Mouse (Mus musculus) gastrocnemius, postnatal 10 days (tissue): ENCODE results near the gene Prom2. TPM values are rescaled to one million over a fixed set of nuclear protein-coding genes. Genes with fewer than 3 reads are reported as not detected.

ENCODE experiments used
- DNase-seq: peaks from one replicate; pipeline ENCODE4 v3.0.0; 2021; ENCODE audit warnings: mixed read lengths
- total RNA-seq, 2 experiments: library from RNA; stranded (reverse); gene quantifications; 2 replicates each; pipeline ENCODE4 v1.2.3; 2021

The Prom2 gene
- total RNA-seq, 2 experiments from 2014 or later = not detected

DNA sequence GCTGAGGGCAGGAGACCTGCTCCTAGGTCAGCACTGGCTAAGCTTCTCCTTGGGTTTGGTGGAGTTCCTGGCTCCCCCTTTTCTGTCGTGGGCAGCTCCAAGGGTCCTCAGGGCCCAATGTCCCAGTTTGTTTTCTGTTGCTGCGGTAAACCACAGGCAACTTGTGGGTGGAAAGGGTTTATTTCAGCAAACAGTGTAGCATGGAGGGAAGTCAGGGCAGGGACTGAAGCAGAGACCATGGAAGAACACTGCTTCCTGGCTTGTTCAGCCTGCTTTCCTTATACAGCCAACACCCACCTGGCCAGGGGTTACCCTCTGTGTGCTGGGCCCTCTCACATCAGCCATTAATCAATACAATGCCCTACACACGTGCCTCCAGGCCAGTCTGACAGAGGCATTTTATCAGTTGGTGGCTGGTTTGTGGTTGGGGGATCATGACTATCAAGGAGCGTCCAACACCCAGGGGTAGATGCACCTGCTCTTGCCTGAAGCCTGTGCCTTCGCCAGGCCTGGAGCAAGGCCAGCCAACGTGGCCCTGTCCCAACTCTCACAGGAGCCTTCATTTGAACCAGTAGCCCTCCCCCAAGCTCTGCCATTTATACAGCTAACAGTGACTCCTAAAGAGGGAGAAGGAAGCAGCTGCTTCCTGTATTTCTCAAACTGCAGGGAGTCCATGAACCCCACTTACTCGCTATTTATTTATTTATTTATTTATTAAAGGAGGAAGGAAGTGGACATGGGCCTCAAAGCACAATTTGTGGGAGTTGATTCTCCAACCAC is 17.1 kb downstream of the Prom2 start:
- no peak for DNase-seq

DNA sequence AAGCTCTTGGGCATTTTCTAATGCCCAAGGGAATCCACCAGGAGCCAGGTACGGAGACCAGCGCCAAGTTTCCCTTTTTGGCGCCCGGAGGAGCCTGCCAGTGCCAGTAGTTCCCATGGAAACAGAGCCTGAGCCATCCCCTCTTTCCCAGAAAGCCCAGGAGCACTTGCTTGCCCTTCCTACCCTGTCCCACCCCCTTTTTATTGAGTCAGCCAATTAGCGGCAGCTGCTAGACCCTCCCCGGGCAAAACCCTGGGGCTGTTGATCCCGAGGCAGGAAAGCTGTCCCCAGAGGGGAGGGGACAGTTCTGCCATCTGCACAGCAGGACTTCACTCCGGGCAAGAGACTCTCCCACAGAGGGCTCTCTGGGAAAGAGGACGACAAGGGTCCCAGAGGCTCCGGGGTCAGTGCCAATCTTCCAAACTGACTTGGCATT is 19.2 kb downstream of the Prom2 start, which contains the start of gene Kcnip3:
TSS of gene Kcnip3 (minus strand) at position 89 of the 436 bp plus-strand sequence.
- no peak for DNase-seq

DNA sequence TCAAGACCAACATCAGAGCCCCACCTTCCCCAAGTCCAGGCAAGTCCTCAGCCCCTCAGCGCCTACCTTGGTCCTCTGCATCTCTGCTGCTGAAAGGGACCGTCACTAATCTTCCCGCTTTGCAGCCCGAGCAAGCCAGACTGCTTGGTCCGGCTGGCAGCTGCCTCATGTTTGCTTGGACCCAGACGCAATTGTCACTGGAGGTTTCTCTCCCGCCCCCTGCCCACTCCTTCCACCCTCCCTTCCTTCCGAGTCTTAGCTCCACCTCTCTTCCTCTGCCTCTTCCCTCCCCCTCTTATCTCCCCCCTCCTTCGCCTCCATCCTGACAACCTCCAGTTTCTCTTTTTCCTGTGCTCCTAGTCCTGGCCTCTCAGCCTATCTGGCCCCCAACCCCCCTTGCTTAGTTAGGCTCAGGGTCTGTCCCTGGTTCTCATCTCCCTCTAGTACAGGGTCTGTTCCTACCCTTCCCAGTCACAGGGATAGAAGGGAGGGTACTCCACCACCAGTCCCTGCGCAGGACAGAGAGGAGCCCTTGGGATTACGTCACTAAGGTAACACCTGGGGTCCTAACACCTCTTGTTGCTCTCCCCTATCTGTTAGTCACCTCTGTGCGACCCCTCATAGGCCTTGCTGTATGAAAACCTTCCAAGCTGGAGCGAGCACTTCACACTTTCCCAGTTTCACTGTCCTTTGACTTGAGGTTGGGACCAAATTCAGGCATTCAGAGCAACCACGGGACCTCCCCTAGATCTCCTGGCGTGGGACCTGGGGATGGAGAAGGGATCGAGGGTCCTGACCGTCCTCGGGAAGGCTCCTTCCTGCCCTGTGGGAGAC is 19.9 kb downstream of the Prom2 start:
- DNase-seq = no peak

DNA sequence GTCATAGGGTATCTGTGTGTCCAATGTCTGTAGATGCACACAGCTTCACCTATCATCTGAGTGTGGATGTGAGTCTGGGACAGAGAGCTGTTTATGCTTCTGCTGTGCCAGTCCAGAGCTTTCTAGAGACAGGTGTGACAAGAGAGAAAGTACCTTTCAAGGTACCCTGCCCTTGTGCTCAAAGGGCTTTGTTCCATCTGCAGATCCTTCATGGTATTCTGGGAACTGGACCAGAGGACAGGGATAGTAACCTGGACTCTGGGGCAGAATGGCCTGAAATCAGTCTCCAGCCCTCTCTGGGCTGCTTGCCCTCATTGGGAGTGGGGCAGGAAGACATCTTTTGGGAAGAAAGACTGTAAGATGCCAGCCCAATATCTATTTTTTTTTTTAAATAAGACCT is 21.1 kb downstream of the Prom2 start:
- no peak for DNase-seq

DNA sequence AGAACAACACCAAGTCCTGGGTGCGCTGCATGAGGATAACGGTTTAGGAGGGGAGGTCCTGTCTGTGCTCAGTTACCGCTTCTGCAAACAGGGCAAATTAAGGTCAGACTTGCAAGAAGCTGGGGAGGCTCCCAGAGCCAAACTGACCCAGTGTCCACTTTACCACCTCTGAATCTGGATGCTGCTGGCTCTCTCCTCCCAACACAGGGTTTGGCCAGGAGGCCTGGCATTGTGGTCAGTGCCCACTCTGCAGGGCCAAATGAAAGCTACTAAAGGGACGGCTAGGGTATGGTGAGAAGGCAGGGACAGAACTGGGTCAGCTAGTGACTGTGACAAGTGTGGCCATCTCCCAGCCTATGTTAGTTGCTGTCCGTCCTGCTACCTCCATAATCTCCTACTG is 22.0 kb downstream of the Prom2 start:
- no peak for DNase-seq

DNA sequence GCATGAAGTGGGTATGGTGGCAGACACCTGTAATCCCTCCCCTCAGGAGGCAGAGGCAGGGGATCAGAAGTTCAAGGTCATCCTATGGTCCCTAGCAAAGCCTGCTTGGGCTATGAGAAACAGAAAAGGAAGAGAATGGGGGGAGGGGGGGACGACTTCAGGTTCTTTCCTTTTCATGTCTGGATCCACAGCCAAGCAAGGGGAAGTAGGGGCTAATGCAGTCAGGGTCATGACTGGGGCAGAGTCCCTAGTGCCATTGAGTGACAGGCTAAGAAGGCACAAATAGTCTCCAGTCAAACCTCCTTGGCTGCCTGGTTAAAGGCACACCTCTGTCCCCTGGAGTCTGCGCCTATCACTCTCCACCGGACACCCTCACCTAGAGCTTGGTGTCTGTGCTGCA is 22.4 kb downstream of the Prom2 start:
- no peak for DNase-seq

DNA sequence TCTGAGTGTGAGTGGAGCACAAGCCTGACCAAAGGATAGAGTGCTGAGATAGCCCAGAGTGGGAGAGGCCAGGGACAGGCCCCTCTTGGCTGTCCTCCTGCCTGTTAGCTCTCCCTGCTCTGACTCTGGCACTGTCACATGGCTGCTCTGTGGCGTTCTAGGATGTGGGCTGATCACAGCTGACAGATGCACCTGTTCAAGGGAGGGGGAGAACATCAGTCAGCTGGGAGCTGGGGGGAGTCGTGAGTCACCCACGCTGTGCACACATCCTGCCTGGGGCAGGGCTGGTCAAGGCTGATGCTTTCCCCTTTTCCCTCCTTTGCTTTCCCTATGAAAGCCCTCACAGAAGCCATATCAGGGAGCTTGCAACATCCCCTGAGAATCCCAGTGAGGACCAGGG is 23.0 kb downstream of the Prom2 start:
- DNase-seq = no peak

DNA sequence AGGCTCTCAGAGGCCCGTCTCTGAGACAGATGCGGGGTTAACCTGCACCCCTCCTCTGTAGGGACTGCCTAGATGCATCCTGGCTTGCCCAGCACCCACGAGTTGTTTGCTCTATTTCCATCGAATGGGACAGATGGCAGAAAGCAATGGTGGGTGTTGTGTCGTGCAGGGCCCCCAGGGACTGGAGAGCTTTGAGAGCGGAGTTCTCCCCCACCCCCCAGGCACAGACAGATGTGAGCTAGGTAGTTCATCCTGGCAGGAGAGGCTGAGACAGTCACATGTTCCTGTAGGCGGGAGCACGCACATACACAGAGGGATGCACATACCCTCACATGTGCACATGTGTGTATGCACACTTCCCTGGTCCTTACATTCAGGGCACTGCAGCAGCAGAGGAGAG is 24.2 kb downstream of the Prom2 start:
- no peak for DNase-seq

DNA sequence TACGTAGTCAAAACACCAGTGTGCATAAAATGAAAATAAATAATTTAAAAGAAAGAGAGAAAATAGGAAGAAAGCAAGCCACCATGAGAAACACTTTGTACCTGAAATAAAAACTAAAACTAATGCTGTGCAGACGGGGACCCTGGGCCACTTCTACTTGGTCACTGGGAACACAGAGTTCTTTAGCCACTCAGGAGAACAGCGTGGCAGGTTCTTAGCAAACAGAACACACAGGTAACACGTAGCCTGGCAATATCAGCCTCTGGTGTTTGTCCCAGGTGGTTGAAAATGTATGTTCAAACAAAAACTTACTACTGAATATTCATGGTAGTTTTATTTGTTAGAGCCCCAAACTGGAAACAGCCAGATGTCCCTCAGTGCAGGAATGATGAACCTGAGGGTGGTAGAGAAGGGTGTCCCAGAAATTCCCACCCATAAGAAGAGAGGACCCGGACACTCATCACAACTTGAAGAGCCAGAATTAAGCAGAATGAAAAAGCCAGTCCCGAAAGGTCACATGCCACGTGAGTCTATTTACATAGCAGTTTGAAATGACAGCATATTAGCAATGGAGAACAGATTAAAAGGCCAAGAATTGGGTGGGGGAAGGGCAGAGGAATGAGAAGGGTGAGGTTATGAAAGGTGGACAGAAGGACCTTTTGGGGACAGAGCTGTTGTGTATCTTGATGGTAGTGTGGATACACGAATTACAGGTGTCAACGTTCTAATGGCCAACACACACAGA is 26.7 kb downstream of the Prom2 start:
- no peak for DNase-seq

DNA sequence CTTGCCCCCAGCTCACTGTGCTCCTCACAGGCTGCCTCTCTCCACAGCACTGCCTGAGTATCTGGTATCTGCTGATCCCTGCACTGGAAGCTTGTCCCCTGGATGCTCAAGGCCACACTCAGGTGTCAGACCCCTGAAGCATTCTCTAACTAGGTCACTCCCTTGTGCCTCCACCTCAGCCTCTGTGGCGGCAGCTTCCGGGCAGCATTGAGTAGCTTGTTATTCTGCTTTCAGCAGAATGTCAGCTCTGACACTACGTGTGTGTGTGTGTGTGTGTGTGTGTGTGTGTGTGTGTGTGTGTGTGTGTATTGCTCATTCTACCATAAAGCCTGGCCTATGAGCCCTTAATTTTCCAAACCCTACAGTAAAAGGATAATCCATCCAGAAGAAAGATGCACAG is 28.0 kb downstream of the Prom2 start:
- no peak for DNase-seq

DNA sequence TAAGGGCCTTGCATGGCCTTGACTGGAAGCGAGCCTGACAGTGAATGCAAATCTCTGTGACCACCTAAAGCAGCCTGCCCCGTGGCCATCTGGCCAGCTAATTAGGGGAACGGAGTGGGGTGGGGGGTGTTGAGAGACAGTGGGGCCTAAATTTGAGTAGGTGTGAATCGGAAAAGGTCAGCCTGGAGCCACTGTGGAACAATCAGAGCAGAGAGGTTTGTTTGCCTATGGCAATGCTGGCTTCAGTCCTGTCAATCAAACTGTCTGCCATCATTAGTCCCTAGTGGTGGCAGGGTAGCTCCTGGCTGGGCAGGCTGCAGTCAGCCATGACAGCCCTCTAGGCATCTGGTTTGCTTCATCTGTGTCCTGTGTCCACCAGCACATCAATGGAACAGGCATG is 29.8 kb downstream of the Prom2 start:
- DNase-seq = no peak

DNA sequence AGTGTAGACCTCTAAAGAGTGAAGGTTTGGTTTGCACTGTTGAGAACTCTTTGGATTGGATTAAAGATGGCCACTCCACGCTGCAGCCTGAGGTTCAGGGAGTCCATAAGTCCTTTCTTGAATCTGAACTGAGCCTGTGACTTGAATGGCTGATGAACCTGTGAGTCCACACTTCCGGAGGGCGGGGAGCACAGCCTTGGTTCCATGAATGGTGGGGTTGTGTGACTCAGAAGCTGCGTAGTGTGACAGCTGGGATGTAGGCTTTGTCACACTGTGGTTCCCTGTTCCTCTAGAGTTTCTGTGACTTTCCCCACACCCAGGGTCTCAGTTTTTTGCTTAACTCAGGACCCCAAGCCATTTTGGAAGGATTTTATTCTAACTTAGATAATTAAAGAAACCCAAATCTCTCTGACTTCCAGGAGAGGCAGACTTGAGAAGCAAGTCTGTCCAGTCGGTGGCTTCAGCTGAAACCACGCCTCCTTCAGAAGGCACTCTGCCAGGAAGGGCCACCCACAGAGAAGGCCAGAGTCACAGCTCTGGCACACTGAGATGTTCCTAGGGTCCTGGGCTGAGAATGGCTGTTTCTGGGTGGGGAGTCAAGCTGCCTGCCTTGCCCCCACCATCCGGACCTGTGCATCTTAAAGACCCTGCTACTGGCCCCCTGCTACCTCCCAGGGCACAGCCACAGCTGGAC is 33.2 kb downstream of the Prom2 start:
- no peak for DNase-seq

DNA sequence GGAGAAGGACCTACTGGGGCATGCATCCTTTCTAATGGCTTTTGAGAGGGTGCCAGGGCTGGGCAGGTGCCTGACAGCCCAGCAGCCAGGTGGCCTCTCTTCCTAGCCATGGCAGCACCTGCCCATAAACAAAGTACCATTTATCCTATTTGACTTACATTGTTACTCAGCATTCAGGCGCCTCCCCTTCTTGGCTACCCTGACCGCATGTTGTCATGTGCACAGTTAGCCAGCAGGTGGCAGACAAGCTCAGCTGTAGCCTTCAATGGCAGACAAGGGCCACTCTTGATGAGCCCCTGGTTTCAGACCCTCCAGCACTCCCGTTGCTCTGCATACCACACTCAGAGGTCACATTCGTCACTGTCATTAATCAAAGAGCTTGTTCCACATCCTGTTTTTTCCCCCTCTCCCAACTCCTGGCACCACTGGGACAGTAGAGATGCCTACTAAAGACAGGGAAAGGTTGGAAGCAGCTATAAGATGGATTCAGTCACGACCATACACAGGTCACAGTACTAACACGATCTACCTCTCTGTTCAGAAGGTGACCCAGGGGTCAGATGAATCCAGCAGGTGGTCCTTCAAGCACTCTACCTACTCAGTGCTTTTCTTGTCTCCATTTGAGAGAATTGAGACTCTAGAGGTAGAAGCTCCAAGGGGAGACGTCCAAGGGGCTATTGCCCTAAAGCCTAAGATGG is 34.0 kb downstream of the Prom2 start:
- DNase-seq = peak; percentile 81

DNA sequence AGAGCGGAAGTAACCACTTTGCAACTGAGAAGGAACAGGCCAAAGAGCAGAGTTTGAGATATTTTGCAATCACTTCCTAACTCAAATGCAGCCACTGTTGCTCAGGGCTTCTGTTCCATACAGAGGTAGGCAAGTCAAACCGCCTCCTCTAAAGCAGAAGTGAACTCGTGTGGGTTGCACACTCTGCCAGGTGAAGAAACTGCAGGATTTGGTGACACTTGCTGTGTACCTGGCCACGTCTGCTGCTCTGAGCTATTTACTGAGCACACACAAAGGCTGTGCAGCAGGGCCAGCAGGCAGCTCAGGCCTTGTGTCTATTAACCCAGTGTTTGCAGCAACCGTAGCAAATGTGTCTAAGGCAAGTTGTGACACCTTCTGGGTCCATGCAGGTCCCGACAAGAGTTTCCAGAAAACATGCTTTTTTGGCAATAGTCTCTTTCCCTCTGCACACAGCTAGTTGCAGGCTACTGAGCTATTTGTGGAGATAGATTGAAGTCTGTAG is 35.1 kb downstream of the Prom2 start:
- DNase-seq = no peak

DNA sequence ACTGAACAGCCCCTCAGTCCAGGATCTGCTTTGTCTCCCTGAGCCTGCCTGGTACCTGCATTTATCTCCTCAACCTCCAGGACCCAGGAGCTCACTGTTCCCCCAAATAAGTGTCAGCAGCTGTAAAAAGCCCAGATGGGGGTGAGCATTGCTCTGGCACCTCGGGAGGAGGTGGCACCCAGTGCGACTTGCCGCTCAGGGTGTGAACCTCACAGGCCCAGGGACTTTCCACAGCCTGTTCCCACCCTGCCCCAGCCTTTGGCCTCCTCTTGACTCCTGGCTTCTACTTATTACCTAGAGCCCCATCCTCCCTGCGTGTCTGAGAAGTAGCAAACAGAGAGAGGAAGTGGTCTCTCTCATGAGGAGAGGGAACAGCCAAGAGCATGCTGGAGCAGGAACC is 36.1 kb downstream of the Prom2 start:
- DNase-seq = no peak

DNA sequence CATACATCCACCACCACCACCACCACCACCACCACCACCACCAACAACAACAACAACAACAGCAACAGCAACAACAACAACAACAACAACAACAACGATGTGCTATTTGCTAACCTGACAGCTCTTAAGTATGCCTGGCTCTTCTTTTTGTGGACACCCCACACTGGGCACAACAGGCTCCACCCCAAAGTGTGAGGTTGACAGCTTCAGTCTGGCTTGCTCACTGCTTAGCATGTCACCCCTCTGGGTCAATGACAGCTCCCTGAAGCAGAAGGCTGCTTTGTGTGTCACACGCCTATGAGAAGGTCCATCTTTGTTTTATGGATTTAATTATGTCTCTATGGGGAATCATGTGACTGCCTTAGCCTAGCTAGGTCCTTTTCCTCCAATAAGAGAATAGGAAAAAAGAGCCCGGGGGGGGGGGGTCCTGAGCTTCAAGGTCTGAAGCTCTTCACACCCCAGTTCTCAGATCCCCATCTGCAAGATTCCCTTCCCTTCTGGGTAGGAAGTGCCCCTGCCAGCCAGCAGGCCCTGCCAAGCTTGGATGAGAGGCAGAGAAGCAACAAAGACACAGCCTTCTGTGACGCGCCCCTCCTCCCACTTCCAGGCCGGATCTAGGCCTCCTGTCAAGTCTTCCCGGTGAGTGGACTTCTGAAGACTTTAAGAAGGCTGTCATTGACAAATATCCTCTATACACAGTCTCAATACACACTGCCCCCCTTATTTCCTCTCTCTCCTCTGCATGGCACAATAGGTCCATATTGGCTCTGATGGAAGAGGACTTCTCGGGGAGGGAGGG is 37.3 kb downstream of the Prom2 start:
- no peak for DNase-seq

DNA sequence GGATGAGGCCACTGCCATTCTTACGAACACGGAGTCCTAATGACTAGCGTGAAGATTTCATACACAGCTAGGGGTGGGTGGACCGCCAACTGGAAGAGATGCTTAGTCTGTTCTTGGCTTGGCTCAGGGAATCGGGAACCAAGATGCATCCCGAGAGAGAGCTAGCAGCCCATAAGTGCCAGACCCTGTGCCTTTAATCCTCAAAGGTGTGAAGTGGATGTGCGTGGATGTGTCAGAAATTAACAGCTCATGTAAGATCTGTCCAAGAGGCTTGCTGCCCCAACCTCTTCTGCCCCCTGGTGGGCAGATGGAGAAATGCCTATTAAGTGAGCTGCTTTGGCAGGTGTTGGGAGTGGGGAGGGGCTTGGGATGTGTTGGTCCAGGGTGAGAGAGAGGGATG is 40.2 kb downstream of the Prom2 start:
- DNase-seq = peak; percentile 64

DNA sequence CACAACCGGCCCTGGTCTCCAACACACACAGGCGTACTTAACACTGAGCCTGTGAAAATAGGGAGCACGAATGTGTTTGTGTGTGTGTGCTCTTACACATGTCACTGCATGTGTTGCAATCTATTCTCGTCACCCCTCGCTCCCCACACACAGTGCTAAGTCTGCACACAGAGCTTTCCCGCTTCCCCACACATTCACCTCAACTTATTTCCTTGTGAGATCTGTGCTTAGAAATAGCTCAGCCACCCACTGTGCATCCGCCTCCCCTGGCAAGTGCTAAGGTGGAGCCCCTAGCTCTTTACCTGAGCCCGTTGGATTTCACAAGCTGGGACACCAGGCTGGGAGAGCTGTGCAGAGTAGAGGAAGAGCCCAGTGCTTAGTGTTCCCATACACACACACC is 42.5 kb downstream of the Prom2 start:
- no peak for DNase-seq

DNA sequence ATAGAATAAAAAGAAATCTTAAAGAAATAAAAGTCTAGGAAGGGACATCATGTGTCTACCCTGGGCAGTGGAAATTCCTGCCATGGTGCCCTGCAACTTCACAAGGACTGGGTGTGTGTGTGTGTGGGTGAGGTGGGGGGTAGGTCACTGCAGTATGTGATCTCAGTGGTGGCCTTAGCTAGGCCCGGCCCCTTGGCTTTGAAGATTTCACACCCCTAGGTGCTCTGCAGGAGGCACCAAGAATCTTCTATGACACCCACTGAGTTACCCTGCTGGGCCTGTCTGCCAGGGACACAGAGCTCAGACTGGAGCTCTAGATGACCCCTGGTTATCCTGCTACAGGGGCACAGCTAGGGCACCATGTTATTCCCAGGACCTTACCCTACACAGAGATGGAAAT is 44.9 kb downstream of the Prom2 start:
- DNase-seq = no peak

DNA sequence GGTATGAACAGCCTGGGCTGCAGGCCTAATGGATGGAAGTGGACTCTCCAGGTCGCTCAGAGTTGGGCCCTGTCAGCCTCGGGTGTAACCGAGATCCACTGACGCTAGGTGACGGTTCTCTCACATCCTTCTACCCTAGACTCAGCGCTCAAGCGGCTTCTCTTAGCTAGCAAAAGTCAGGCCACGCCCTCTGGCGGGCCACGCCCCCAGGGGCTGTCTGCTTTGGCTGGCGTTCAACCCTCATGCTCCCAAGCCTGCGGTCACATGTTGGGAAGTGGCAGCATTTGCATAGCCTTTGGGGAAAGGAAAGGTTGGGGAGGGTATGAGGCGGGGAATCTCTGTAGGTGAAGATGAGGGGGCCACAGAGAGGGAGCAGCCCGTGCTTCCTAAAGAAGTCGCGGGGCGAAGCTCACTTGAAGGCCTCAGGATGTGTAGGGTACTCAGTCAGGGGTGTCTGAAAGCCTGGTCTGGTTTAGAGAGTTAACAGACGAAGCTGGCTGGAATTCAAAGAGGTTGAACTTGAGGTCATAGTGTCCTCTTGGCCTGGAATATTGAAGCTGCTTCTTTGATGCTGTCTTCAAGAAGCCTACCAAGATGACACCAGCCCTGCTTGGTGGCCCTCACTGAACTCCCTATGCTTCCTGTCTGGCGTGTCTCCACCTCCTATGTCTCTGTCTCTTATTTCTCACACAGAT is 56.6 kb downstream of the Prom2 start:
- peak; percentile 59 for DNase-seq
